Mouse (Mus musculus) layer of hippocampus, postnatal 10 days (tissue): Measurements from ENCODE around the gene Rin1. TPM values are rescaled to one million over a fixed set of nuclear protein-coding genes. Genes with fewer than 3 reads are reported as not detected.

Experiments
- DNase-seq, 2 experiments: peaks; one replicate each; pipeline ENCODE4 v3.0.0; 2021; ENCODE audit warnings: low spot score in 2 of 2
- total RNA-seq, 2 experiments: library from RNA; stranded (reverse); gene quantifications; 2 replicates each; pipeline ENCODE4 v1.2.3; 2021

The Rin1 gene
- total RNA-seq, 2 experiments from 2014 or later: 26.4 to 26.6 TPM

GRCm38 (mm10) chr19:5067867-5068569 lies 17.7 kb downstream of the Rin1 start, which contains the start of gene Cd248:
TSS of gene Cd248 (plus strand) at chr19:5068078.
- DNase-seq: no peak

- no peak for DNase-seq
These were observed 18.4 kb downstream of the Rin1 start for GRCm38 (mm10) chr19:5068570-5069234.

- no peak for DNase-seq
These were observed 19.2 kb downstream of the Rin1 start for GRCm38 (mm10) chr19:5069486-5069885.

- DNase-seq: no peak
These were observed 19.7 kb downstream of the Rin1 start for GRCm38 (mm10) chr19:5069978-5070377.

GRCm38 (mm10) chr19:5071077-5071476 lies 20.8 kb downstream of the Rin1 start:
- DNase-seq: no peak

GRCm38 (mm10) chr19:5071545-5072369 lies 21.5 kb downstream of the Rin1 start:
- no peak for DNase-seq

DNA sequence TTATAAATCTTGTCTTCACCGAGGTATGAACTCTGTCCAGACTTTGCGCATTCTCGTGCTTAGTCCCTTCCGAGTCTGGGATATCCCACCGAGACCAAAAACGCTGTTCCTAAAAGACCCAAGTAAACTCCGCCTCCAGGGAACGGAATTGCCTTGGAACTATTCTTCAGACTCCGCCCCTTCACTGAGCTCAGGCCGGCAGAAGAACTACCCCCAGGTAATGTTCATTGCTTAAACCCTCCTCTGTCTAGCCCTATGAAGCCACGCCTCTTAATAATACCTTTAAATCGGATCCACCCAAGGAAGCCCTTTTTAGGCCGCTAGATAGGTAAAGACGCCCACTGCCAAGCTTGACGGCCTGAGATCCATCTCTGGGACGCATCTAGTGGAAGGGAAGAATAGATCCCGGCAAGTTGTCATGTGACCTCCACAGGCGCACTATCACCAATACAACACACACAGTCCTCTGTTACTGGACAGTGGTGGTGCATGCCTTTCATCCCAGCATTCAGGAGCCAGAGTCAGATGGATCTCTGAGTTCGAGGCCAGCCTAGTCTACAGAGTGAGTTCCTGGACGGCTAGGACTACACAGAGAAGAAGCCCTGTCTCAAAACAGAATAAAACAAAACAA lies 22.2 kb downstream of the Rin1 start:
- DNase-seq: no peak

DNA sequence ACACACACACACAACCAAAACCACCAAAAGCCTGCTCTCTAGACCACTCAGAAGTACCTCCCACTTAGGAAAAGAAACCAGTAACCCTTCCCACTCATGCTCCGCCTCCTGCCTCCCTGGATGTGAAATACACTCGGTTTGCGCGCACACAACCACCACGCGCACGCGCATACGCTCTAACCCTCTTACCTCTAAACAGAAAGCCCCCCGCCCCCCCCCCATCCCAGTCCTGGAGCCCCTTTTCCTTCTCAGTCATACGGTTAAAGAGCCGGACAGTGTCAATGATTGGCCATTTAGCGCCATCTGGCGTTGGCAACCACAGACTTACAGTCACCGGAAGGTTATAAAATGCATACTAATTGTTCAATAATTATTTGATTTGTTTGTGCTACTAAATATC lies 22.7 kb downstream of the Rin1 start:
- no peak for DNase-seq

DNA sequence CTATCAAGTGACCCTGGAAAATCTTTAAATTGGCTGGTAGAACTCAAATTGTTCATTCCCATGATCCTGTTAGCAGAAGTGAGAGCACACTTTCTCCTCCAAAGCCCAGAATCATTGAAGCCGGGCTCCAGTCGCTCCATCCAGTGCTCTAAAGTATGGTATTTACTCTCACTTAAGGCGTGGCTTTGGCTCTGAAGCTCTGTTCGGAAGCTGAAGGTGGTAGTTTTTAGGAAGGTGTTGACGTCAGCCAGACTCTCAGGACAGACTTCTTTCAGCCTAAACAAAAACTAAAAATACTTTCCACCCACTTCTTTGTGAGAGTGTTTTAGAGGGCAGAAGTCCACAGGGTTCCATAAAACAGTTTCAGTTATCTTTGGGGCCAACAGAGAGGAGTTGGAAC lies 23.2 kb downstream of the Rin1 start:
- no peak for DNase-seq

GRCm38 (mm10) chr19:5079279-5079678 lies 29.0 kb downstream of the Rin1 start:
- no peak for DNase-seq

GRCm38 (mm10) chr19:5082005-5082404 lies 31.7 kb downstream of the Rin1 start:
- DNase-seq: no peak

DNA sequence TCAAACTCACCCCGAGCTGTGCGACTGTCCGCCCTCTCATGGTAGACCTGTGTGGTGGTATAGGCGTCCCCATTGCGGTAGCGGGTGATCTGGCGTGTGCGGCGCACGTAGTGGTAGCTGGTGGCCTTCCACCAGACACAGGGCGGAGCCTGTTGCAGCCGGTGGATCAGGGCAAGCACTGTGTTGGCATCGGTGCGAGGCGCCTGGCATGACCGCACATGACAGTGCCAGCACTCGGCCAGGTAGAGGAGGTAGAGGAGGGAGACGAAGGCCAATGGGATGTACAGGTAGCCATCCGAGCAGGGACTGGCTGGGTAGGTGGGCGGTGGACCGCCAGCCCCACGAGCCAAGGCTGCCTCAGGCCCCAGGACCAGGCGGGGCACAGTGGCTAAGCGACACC lies 32.3 kb downstream of the Rin1 start:
- DNase-seq: no peak

DNA sequence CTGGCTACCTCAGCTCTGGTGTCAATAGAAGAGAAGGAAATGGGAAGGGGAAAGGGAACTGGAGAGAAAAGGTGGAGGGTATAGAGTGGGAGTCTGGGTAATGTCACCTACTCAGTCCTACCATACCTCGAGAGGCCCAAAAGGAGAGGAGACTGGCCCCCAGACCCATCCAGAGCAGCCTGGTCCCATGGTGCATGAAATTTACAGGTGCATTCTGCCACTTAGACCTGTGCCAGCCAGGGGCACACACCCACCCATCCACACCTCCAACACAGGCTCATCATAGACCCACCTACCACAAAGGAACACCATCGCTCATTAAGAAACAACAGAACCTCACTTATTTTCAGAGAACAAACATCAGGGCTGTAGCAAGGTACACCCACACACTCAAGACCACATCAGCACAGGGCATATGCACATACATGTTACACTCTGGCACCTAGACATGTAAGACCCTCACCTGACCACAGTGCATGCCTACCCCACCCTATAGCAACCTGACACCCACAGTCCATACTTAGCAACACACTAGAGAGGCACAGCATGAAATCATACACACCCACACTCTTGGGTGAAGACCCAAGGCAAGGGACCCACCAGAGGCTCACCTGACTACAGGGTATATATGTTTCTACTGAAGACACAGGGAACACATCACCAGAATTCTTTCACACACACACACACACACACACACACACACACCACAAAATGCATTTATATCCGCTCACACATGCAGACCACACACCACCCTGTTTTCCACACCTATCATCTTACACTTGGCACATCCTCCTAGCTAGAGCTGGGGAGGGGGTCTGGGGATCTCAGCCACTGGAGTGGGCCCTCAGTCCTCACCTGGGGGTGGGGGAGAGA lies 33.9 kb downstream of the Rin1 start:
- no peak for DNase-seq

- DNase-seq: peak in 1 of 2 experiments; percentile 28
These were observed 34.5 kb downstream of the Rin1 start for GRCm38 (mm10) chr19:5084834-5085144.

- peak; percentile 41 to 51 for DNase-seq
These were observed 35.0 kb downstream of the Rin1 start, which contains the start of gene Tmem151a for GRCm38 (mm10) chr19:5085145-5085863. TSS of gene Tmem151a (minus strand) at chr19:5085531.

DNA sequence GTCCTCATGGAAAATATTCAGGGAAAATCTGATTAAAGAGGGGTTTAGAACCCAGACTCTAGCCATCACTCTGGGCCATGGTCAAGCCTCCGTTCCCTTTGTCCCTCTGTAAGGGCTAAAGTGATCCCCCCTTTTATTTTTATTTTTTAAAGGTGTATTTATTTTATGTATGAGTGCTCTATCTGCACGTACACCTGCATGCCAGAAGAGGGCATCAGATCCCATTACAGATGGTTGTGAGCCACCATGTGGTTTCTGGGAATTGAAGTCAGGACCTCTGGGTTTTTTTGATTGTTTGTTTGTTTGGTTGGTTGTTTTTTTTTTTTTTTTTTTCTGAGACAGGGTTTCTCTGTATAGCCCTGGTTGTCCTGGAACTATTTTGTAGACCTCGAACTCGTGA lies 36.3 kb downstream of the Rin1 start:
- DNase-seq: peak in 1 of 2 experiments; percentile 10

DNA sequence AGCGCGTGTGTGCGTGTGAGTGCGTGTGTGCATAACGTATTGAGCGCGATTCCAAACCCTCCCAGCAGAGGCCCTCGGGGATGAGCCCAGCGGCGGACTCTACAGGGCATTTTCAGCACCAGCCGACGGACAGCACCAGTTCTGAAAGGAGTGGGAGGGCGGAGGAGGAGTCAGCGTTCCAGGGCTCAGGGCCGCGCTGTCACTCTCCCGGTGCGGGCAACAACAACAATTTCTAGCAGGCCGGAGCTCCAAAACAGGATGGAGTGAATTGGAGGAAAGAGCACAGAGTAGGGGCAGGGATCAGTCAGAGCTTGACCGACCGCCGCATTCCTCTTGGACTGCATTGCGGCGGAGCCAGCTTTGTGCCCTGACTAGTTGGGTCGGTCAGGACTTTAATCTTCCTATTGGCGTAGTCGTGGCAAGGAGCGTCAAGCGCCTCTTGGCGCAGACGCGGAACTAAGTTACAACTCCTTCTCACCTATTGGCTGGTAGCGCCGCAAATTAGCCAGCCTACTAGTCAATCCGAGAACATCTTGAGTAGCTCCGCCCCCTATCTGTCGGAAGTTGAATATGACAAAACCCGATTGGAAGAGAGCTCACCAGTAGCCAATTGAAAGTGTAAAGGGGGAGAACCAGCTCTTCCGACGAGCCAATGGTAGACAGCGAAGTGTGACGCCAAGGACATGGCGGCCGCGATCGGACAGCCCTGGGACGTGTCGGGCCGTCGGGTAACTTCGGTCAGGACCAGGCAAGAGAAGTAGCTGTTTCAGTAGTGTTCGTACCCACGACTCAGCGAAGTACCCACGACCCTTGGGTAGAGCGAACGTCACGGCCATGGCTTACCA lies 37.8 kb downstream of the Rin1 start, which contains the start of gene Yif1a:
Gene Yif1a (plus strand): TSS at position 655 of the 845 bp plus-strand sequence.
- DNase-seq: peak; percentile 89 to 91

DNA sequence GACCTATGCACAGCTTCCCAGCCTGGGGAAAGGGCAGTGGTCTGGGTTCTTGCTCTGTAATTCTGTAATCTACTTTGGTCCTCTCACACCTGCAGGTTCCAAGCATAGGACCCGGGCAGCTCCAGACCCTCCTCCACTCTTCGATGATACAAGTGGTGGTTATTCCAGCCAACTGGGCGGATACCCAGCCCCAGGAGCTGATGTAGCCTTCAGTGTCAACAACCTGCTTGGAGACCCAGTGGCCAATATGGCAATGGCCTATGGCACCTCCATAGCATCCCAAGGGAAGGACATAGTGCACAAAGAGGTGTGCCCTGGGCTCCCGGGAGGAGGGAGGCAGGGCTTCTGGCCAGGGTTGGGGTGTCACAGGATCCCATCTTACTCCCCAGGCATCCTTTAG lies 39.0 kb downstream of the Rin1 start:
- no peak for DNase-seq

DNA sequence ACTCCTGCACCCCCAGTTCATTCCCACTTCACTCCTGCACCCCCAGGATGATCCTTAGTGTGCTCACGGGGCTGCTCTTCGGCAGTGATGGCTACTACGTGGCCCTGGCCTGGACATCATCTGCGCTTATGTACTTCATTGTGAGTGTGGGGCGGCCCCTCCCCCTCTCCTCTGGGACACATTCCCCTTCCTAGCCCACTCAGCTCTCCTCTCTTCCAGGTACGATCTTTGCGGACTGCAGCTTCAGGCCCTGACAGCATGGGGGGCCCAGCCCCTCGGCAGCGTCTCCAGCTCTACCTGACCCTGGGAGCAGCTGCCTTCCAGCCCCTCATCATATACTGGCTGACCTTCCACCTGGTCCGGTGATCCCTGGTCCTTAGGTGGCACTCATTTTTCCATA lies 41.8 kb downstream of the Rin1 start:
- DNase-seq: no peak
